Mouse (Mus musculus): ENCODE measurements at regions not wholly inside any gene's neighbourhood (a gene's known extent, or its start where the extent isn't known, plus 50 kb on each side); places are given as distances from the start of the nearest gene placed in this dataset.
A peak's percentile ranks its signal among the peaks of the same experiment; 100 is the strongest.

- DNase-seq (ENCODE audit: low spot score in 2 of 2): no peak
These were observed 311.2 kb upstream of the Marcks start for GRCm38 (mm10) chr10:37449894-37450293.

DNA sequence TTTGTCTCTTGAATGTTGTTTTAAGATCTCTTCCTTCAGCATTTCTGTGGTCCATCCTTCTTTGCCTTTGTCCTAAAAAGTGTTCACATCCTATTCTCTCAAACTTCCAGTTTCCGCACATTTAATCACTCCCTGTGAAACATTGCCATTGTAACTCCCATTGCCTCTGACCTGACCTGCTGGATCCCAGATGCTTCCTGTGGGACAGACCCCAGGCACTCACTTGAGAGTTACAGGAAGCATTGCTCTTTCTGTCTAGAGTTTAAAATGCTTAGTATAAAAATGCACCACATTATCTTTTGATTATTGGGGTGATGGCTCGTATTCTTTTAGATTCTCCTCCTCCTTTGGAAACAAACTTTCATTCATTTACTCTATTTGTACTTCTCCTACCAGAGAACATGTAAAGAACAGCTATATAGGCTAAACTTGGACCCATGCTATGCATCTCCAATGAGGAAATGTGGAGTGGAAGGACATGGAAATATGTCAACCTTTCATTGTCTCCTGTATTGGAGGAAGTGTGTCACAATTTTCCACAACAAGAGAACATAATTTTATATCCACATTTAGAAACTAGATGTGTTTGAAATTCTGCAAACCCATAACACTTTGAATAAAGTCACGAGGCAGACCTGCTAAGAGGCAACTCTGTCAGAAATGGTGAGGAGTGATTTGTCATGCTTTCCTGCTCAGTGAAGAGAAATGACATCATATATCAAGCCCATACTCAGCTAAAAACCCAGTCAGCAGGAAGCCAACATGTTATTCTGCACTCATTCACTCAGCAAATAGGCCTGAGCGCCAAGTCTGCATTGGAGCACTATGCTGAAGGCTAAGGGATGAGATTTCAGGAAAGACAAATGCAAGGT lies 308.8 kb upstream of the Marcks start:
- DNase-seq (ENCODE audit: low spot score in 2 of 2): no peak

GRCm38 (mm10) chr10:37439863-37440613 lies 301.3 kb upstream of the Marcks start:
- no peak for DNase-seq (ENCODE audit: low spot score in 2 of 2)

GRCm38 (mm10) chr10:37438312-37438711 lies 299.6 kb upstream of the Marcks start:
- DNase-seq (ENCODE audit: low spot score in 2 of 2): no peak

DNA sequence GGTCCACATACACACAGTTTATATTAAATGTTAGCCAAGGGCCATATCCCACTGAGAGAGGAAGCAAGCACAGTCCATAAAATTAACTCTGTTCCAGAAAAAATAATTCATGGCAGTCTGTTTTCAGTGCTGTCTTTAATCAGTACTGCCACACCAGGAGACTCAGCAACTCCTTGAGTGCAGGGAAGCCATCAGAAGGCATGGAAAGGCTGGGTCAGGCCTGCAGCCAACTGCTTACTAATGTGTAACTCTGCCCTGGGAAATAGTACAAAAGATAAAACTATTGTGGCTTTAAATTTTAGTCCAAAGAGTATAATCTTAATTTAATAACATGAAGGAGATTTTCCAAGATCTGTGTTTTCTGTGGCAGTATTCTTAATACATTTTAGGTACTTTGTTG lies 298.1 kb upstream of the Marcks start:
- no peak for DNase-seq (ENCODE audit: low spot score in 2 of 2)

- DNase-seq (ENCODE audit: low spot score in 2 of 2): no peak
These were observed 295.5 kb upstream of the Marcks start for GRCm38 (mm10) chr10:37434229-37434628.

DNA sequence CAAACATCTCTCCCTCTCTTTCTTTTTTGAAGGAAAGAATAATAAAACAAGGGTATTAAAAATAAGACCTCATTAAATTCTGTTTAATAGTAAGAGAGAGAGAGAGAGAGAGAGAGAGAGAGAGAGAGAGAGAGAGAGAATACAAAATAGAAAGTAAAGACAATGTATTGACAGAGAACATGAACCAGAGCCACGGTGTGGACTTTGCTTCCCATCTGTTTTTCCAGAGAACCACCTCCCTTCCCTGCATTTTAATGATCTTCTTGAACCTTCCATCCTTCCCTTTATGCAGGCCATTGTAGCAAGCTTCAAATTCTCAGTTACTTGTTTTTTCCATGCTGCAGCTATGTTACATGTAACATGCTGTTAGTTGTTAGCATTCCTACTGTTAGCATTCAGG lies 284.3 kb upstream of the Marcks start:
- no peak for DNase-seq (ENCODE audit: low spot score in 2 of 2)

- no peak for DNase-seq (ENCODE audit: low spot score in 2 of 2)
These were observed 283.9 kb upstream of the Marcks start for GRCm38 (mm10) chr10:37422612-37423011.

GRCm38 (mm10) chr10:37416321-37416720 lies 277.6 kb upstream of the Marcks start:
- DNase-seq (ENCODE audit: low spot score in 2 of 2): no peak

- DNase-seq (ENCODE audit: low spot score in 2 of 2): no peak
These were observed 273.7 kb upstream of the Marcks start for GRCm38 (mm10) chr10:37412401-37412800.

- no peak for DNase-seq (ENCODE audit: low spot score in 2 of 2)
These were observed 271.0 kb upstream of the Marcks start for GRCm38 (mm10) chr10:37409749-37410148.

DNA sequence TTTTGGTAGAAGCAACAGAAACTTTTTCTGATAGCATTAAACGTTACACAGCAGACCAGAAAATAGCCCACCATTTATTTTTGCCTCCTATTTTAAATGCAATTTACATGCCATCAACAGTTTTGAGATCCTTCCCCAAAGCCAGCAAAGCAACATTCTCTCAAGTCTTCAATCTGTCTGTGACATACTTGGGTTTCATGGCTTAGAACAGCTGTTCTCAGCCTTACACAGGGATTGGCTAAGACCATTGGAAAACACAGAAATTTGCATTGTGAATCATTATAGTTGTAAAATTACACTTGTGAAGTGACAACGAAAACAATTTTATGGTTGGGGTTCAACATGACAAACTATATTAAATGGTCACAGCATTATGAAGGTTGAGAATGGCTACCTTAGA lies 268.8 kb upstream of the Marcks start:
- DNase-seq (ENCODE audit: low spot score in 2 of 2): no peak

DNA sequence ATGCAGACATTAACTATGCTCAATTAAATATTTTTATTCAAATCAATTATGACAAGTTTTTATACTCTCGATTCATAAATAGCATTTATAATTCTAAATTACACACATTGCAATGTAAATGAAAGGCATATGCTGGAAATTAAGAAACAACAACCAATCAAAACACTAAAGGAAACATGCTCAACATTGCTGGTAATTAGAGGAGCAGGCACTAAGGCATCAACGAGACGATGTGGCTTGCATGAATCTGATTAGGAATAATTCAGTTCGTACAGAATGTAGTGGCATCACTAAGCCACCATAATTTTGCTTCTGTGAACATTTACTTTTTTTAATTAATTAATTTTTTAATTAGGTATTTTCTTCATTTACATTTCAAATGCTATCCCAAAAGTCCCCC lies 266.2 kb upstream of the Marcks start:
- no peak for DNase-seq (ENCODE audit: low spot score in 2 of 2)

DNA sequence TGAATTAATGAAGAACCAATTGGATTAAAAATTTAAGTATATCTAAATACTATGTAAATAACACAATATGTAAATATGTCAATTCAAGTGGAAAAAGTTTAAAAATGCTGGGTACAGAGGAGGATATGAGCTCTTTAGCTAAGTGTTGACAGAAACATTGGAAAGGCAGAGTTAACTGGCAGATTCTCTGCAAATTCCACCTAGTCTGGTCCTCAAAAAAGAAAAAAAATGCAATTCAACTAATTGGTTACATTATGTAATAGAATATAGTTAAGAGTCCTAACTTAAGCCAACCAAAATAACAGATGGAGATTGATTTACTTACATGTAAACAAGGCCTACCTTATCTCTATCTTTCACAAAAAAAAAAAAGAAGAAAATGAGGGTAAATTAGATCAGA lies 265.7 kb upstream of the Marcks start:
- DNase-seq (ENCODE audit: low spot score in 2 of 2): no peak

- DNase-seq (ENCODE audit: low spot score in 2 of 2): no peak
These were observed 263.7 kb upstream of the Marcks start for GRCm38 (mm10) chr10:37402376-37402775.

GRCm38 (mm10) chr10:37400991-37401390 lies 262.3 kb upstream of the Marcks start:
- no peak for DNase-seq (ENCODE audit: low spot score in 2 of 2)

GRCm38 (mm10) chr10:37400379-37400778 lies 261.7 kb upstream of the Marcks start:
- no peak for DNase-seq (ENCODE audit: low spot score in 2 of 2)

- peak; percentile 3 to 18 for DNase-seq (ENCODE audit: low spot score in 2 of 2)
These were observed 258.7 kb upstream of the Marcks start for GRCm38 (mm10) chr10:37397271-37397991.

- no peak for DNase-seq (ENCODE audit: low spot score in 2 of 2)
These were observed 251.3 kb upstream of the Marcks start for GRCm38 (mm10) chr10:37390011-37390410.

DNA sequence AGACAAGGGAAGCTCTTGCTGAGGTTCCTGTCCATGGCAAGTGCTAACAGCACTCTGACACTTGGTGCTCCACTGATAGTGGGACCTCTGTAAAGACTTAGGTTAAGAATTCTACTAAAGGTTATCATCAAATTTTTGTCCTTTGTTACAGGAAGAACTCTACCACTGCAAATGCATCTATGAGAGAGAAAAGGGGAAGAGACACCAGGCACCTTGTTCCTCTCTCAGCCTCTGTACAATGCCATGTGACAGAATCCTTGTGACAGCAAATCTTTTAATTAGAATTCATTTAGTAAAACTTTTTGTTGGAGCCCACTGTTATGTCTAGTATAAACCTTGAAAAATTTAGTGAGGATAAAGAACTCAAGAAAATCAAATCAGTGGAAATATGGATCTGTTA lies 247.5 kb upstream of the Marcks start:
- no peak for DNase-seq (ENCODE audit: low spot score in 2 of 2)

DNA sequence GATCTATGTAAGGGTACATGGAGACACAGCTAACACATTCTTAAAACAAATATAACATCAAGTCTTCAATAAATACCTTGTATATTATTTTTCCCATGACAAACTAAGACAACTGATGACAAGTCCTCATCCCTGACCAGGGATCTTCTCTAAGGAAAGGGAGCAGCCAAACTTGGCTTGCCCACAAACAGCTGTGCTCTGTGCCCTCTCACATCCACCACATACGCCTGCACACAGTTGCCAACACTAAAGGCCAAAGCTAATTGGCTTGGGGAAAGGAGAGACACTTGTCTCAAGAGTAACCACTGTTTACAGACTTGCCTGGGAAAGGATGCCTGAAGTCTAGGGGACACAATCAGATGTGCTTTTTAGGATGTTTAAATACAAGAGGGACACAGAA lies 241.3 kb upstream of the Marcks start:
- DNase-seq (ENCODE audit: low spot score in 2 of 2): no peak

- no peak for DNase-seq (ENCODE audit: low spot score in 2 of 2)
These were observed 239.4 kb upstream of the Marcks start for GRCm38 (mm10) chr10:37378002-37378702.

Data from right cerebral cortex, postnatal 36 days (tissue).